Mouse (Mus musculus): ENCODE results near the gene Sh3gl3. TPM values are rescaled to one million over a fixed set of nuclear protein-coding genes. Genes with fewer than 3 reads are reported as not detected.
A peak's percentile ranks its signal among the peaks of the same experiment; 100 is the strongest.

Sh3gl3 gene
- polyA plus RNA-seq (2014; fragmentation: Nextera tagmentation; extraction: Ambion mirVana), result 49.9 and 56.2 TPM in 2 replicates

GRCm38 (mm10) chr7:82173540-82173939 is at the start of gene Sh3gl3:
Gene Sh3gl3, plus strand, starts transcription at chr7:82173840.
- DNase-seq (ENCODE audit: low spot score) (no peak), ATAC-seq (no peak)
- H3K27me3 ChIP-seq (replicated peaks; ENCODE audit: control insufficient read depth, insufficient read depth, low read length), result no peaks in the 10 kb centered on the region
- peak within 1 kb of the TSS; percentile 39; the same call in 1 of the 2 replicates for H3K27ac ChIP-seq (ENCODE audit: low read depth, low read length)
- H3K4me3 ChIP-seq (ENCODE audit: low read depth, low read length), result peak within 1 kb of the TSS; percentile 69
- H3K9ac ChIP-seq (ENCODE audit: low read length), result peak within 1 kb of the TSS; percentile 76
- WGBS, result 87% methylated on average over 3 of the region's 3 CpGs
- H3K4me1 ChIP-seq (ENCODE audit: control insufficient read depth, insufficient read depth, low read length), result 0 out of 2 replicates have a peak, but pooled peaks cover 2% of the 10 kb centered on the region
- peak within 1 kb of the TSS; percentile 73 for H3K4me2 ChIP-seq (ENCODE audit: low read length)
- H3K36me3 ChIP-seq (ENCODE audit: control insufficient read depth, insufficient read depth, low read length), result no peaks in the 10 kb centered on the region
- no peaks in the 10 kb centered on the region for H3K9me3 ChIP-seq (replicated peaks; ENCODE audit: control insufficient read depth, low read length)

- Histone ChIP-seq H3K9me3 (replicated peaks; ENCODE audit: control insufficient read depth, low read length) (no peaks in the 10 kb centered on the region), H3K36me3 (ENCODE audit: control insufficient read depth, insufficient read depth, low read length) (no peaks in the 10 kb centered on the region), H3K9ac (ENCODE audit: low read length) (no peak overlapping the region), H3K27me3 (replicated peaks; ENCODE audit: control insufficient read depth, insufficient read depth, low read length) (no peaks in the 10 kb centered on the region), H3K27ac (ENCODE audit: low read depth, low read length) (no peak overlapping the region), H3K4me2 (ENCODE audit: low read length) (no peak overlapping the region), H3K4me3 (ENCODE audit: low read depth, low read length) (no peak overlapping the region), H3K4me1 (ENCODE audit: control insufficient read depth, insufficient read depth, low read length) (no peaks in the 10 kb centered on the region)
- 67% methylated on average over 1 of the region's 1 CpGs for WGBS
- ATAC-seq (no peak), DNase-seq (ENCODE audit: low spot score) (no peak)
Observed at GRCm38 (mm10) chr7:82138196-82138595, 35.4 kb upstream of the Sh3gl3 start.

GRCm38 (mm10) chr7:82147151-82147550 is 26.5 kb upstream of the Sh3gl3 start:
- no peak overlapping the region for H3K27ac ChIP-seq (ENCODE audit: low read depth, low read length)
- 95% methylated on average over 5 of the region's 5 CpGs for WGBS
- no peaks in the 10 kb centered on the region for H3K36me3 ChIP-seq (ENCODE audit: control insufficient read depth, insufficient read depth, low read length)
- no peaks in the 10 kb centered on the region for H3K4me1 ChIP-seq (ENCODE audit: control insufficient read depth, insufficient read depth, low read length)
- H3K9ac ChIP-seq (ENCODE audit: low read length), result no peak overlapping the region
- H3K4me3 ChIP-seq (ENCODE audit: low read depth, low read length), result no peak overlapping the region
- ATAC-seq, result no peak
- no peak for DNase-seq (ENCODE audit: low spot score)
- H3K9me3 ChIP-seq (replicated peaks; ENCODE audit: control insufficient read depth, low read length), result no peaks in the 10 kb centered on the region
- H3K27me3 ChIP-seq (replicated peaks; ENCODE audit: control insufficient read depth, insufficient read depth, low read length), result no peaks in the 10 kb centered on the region
- H3K4me2 ChIP-seq (ENCODE audit: low read length), result no peak overlapping the region

- Histone ChIP-seq H3K4me3 (ENCODE audit: low read depth, low read length) (no peak overlapping the region), H3K27ac (ENCODE audit: low read depth, low read length) (no peak overlapping the region), H3K9me3 (replicated peaks; ENCODE audit: control insufficient read depth, low read length) (no peaks in the 10 kb centered on the region), H3K4me2 (ENCODE audit: low read length) (no peak overlapping the region), H3K9ac (ENCODE audit: low read length) (no peak overlapping the region), H3K4me1 (ENCODE audit: control insufficient read depth, insufficient read depth, low read length) (no peaks in the 10 kb centered on the region), H3K36me3 (ENCODE audit: control insufficient read depth, insufficient read depth, low read length) (no peaks in the 10 kb centered on the region), H3K27me3 (replicated peaks; ENCODE audit: control insufficient read depth, insufficient read depth, low read length) (no peaks in the 10 kb centered on the region)
- ATAC-seq, result no peak
- WGBS, result 93% methylated on average over 14 of the region's 14 CpGs
- no peak for DNase-seq (ENCODE audit: low spot score)
Observed at GRCm38 (mm10) chr7:82164681-82165080, 9.0 kb upstream of the Sh3gl3 start.

GRCm38 (mm10) chr7:82174571-82175326 is 1.1 kb downstream of the Sh3gl3 start:
- DNase-seq (ENCODE audit: low spot score) (peak; percentile 94), ATAC-seq (peak; percentile 99)
- H3K27me3 ChIP-seq (replicated peaks; ENCODE audit: control insufficient read depth, insufficient read depth, low read length), result no peaks in the 10 kb centered on the region
- 0 out of 2 replicates have a peak, but pooled peaks cover 2% of the 10 kb centered on the region for H3K4me1 ChIP-seq (ENCODE audit: control insufficient read depth, insufficient read depth, low read length)
- no peaks in the 10 kb centered on the region for H3K9me3 ChIP-seq (replicated peaks; ENCODE audit: control insufficient read depth, low read length)
- peak overlapping the region; percentile 69 for H3K4me3 ChIP-seq (ENCODE audit: low read depth, low read length)
- WGBS, result 2% methylated on average over 72 of the region's 72 CpGs
- H3K9ac ChIP-seq (ENCODE audit: low read length), result peak overlapping the region; percentile 76
- H3K27ac ChIP-seq (ENCODE audit: low read depth, low read length), result peak overlapping the region; percentile 39; the same call in 1 of the 2 replicates
- no peaks in the 10 kb centered on the region for H3K36me3 ChIP-seq (ENCODE audit: control insufficient read depth, insufficient read depth, low read length)
- H3K4me2 ChIP-seq (ENCODE audit: low read length), result peak overlapping the region; percentile 73

- Histone ChIP-seq H3K4me3 (ENCODE audit: low read depth, low read length) (peak overlapping the region; percentile 69), H3K9me3 (replicated peaks; ENCODE audit: control insufficient read depth, low read length) (no peaks in the 10 kb centered on the region), H3K36me3 (ENCODE audit: control insufficient read depth, insufficient read depth, low read length) (no peaks in the 10 kb centered on the region), H3K9ac (ENCODE audit: low read length) (peak overlapping the region; percentile 76), H3K27ac (ENCODE audit: low read depth, low read length) (0 out of 2 replicates have a peak overlapping the region, but pooled peaks have one; percentile 39), H3K4me2 (ENCODE audit: low read length) (peak overlapping the region; percentile 73), H3K27me3 (replicated peaks; ENCODE audit: control insufficient read depth, insufficient read depth, low read length) (no peaks in the 10 kb centered on the region), H3K4me1 (ENCODE audit: control insufficient read depth, insufficient read depth, low read length) (0 out of 2 replicates have a peak, but pooled peaks cover 2% of the 10 kb centered on the region)
- under 1% methylated on average over 16 of the region's 16 CpGs for WGBS
- ATAC-seq, result peak; percentile 16
- peak; percentile 6 for DNase-seq (ENCODE audit: low spot score)
Observed at GRCm38 (mm10) chr7:82175327-82175721, 1.7 kb downstream of the Sh3gl3 start.

GRCm38 (mm10) chr7:82176192-82176591 is 2.6 kb downstream of the Sh3gl3 start:
- H3K9me3 ChIP-seq (replicated peaks; ENCODE audit: control insufficient read depth, low read length), result no peaks in the 10 kb centered on the region
- H3K9ac ChIP-seq (ENCODE audit: low read length), result no peak overlapping the region
- DNase-seq (ENCODE audit: low spot score) (peak; percentile 11), ATAC-seq (no peak)
- no peak overlapping the region for H3K27ac ChIP-seq (ENCODE audit: low read depth, low read length)
- no peaks in the 10 kb centered on the region for H3K27me3 ChIP-seq (replicated peaks; ENCODE audit: control insufficient read depth, insufficient read depth, low read length)
- 51% methylated on average over 3 of the region's 3 CpGs for WGBS
- H3K4me2 ChIP-seq (ENCODE audit: low read length), result peak overlapping the region; percentile 73; the same call in 1 of the 2 replicates
- H3K4me3 ChIP-seq (ENCODE audit: low read depth, low read length), result no peak overlapping the region
- H3K36me3 ChIP-seq (ENCODE audit: control insufficient read depth, insufficient read depth, low read length), result no peaks in the 10 kb centered on the region
- H3K4me1 ChIP-seq (ENCODE audit: control insufficient read depth, insufficient read depth, low read length), result 0 out of 2 replicates have a peak, but pooled peaks cover 2% of the 10 kb centered on the region

- ATAC-seq (no peak), DNase-seq (ENCODE audit: low spot score) (no peak)
- no peaks in the 10 kb centered on the region for H3K36me3 ChIP-seq (ENCODE audit: control insufficient read depth, insufficient read depth, low read length)
- H3K27me3 ChIP-seq (replicated peaks; ENCODE audit: control insufficient read depth, insufficient read depth, low read length), result no peaks in the 10 kb centered on the region
- no peak overlapping the region for H3K4me3 ChIP-seq (ENCODE audit: low read depth, low read length)
- no peak overlapping the region for H3K4me2 ChIP-seq (ENCODE audit: low read length)
- WGBS, result 69% methylated on average over 5 of the region's 5 CpGs
- H3K27ac ChIP-seq (ENCODE audit: low read depth, low read length), result no peak overlapping the region
- H3K9me3 ChIP-seq (replicated peaks; ENCODE audit: control insufficient read depth, low read length), result no peaks in the 10 kb centered on the region
- H3K4me1 ChIP-seq (ENCODE audit: control insufficient read depth, insufficient read depth, low read length), result 0 out of 2 replicates have a peak, but pooled peaks cover 2% of the 10 kb centered on the region
- no peak overlapping the region for H3K9ac ChIP-seq (ENCODE audit: low read length)
Observed at GRCm38 (mm10) chr7:82177336-82177735, 3.7 kb downstream of the Sh3gl3 start.

GRCm38 (mm10) chr7:82180919-82181318 is 7.3 kb downstream of the Sh3gl3 start:
- Histone ChIP-seq H3K4me3 (ENCODE audit: low read depth, low read length) (no peak overlapping the region), H3K9me3 (replicated peaks; ENCODE audit: control insufficient read depth, low read length) (no peaks in the 10 kb centered on the region), H3K27me3 (replicated peaks; ENCODE audit: control insufficient read depth, insufficient read depth, low read length) (no peaks in the 10 kb centered on the region), H3K4me1 (ENCODE audit: control insufficient read depth, insufficient read depth, low read length) (no peaks in the 10 kb centered on the region), H3K36me3 (ENCODE audit: control insufficient read depth, insufficient read depth, low read length) (no peaks in the 10 kb centered on the region), H3K4me2 (ENCODE audit: low read length) (no peak overlapping the region), H3K9ac (ENCODE audit: low read length) (no peak overlapping the region), H3K27ac (ENCODE audit: low read depth, low read length) (no peak overlapping the region)
- no peak for DNase-seq (ENCODE audit: low spot score)
- ATAC-seq, result no peak
- 90% methylated on average over 5 of the region's 5 CpGs for WGBS
